ENCODE assay signal across 10 mouse cellular contexts in the genomic region with DNA sequence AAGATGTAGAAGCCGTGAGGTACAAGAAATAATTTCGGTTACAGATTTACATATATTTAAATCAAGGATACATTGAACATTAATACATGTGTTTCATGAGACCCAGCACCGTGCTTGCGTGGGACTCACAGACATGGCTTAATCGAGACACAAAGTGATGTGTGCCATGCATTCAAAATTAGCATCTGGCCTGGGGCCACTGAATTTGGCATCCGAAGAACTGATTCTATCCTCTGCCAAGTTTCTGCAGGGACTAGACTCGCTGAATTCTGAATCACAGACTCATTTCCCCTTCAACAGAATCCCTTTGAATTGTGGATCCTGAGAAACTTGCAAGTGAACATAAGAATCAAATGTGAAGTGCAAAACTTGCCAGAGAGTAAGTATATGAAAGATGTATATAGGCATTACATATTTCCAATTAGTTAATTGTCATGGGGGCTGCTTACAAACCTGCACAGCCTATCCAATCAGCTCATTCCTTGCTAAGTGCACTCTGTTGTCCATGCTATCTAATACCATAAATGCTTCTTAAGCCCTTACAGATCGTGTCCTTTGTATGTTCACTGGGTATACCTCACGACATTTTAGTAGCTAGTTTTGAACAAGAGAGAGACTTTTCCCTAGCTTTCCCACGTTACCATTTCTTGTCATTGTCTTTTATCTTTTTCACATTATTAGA.
DNase-seq lines count a peak whose midpoint lies in the region; ATAC-seq and TF ChIP-seq lines count a peak whose summit lies in the region.
"Had no signal": no experiment of that assay in that cellular context is flagged by ENCODE, and none has a peak within 500 bp of the region (broad histone marks: within the 10 kb centered on the region; RNA-seq: fewer than 3 reads in every experiment).

No protein-coding gene starts in this region.

- no peaks in the 10 kb centered on the region for H3K27me3 ChIP-seq in midbrain, embryonic 15.5 days (replicated peaks)

- no peak overlapping the region for H3K4me2 ChIP-seq in midbrain, embryonic 15.5 days
- H3K4me2 ChIP-seq: lung, embryonic 14.5 days had no signal

- no peaks in the 10 kb centered on the region for H3K9me3 ChIP-seq in midbrain, embryonic 15.5 days

- 0 out of 2 replicates have a peak, but pooled peaks cover 6% of the 10 kb centered on the region for H3K4me1 ChIP-seq in midbrain, embryonic 15.5 days

- no peak overlapping the region for H3K9ac ChIP-seq in midbrain, embryonic 15.5 days
- H3K9ac ChIP-seq: lung, embryonic 14.5 days had no signal

- peak; percentile 82 for ATAC-seq in midbrain, embryonic 15.5 days (replicated peaks)
- ATAC-seq: intestine, embryonic 16.5 days had no signal

- no peaks in the 10 kb centered on the region for H3K36me3 ChIP-seq in midbrain, embryonic 15.5 days (replicated peaks)

- no peak for TF ChIP-seq CTCF in layer of hippocampus, adult 2 months (conservative IDR thresholded peaks at IDR 0.05)

- H3K4me3 ChIP-seq in layer of hippocampus, adult 2 months, result peak overlapping the region; percentile 16
- H3K4me3 ChIP-seq in midbrain, embryonic 15.5 days, result no peak overlapping the region

- WGBS in midbrain, embryonic 15.5 days, result 49% methylated on average over 10 of the region's 10 CpGs

- H3K27ac ChIP-seq in layer of hippocampus, adult 2 months, result no peak overlapping the region
- no peak overlapping the region for H3K27ac ChIP-seq in midbrain, embryonic 15.5 days

- peak; percentile 3 to 18 for DNase-seq in cerebellum, adult 18-20 months
- peak; percentile 20 to 50 for DNase-seq in cerebellum, postnatal 25 days
- peak; percentile 75 to 77 for DNase-seq in layer of hippocampus, adult 2 months (ENCODE audit: low spot score in 2 of 2)
- no peak for DNase-seq in embryo, embryonic 9.5 days (ENCODE audit: extremely low spot score)
- DNase-seq in lung, adult 18-20 months, result no peak
- DNase-seq in heart, adult 9 months (ENCODE audit: low spot score in 2 of 2), result no peak
- DNase-seq: lung, embryonic 14.5 days; thymus, adult 2 months had no signal

Comparison
In these comparisons a context has a peak if more than half of its experiments do, and no peak if none do; other contexts are left out.
1. DNase-seq: peak in cerebellum, adult 18-20 months (2 of 2), cerebellum, postnatal 25 days (2 of 2) and layer of hippocampus, adult 2 months (2 of 2); none in embryo, embryonic 9.5 days (single experiment), lung, adult 18-20 months (0 of 2) and heart, adult 9 months (0 of 2).